Mouse (Mus musculus): ENCODE measurements around the gene Lhx9. TPM values are rescaled to one million over a fixed set of nuclear protein-coding genes. Genes with fewer than 3 reads are reported as not detected.

The Lhx9 gene
- total RNA-seq, 1 experiment, result 0.40 TPM

DNA sequence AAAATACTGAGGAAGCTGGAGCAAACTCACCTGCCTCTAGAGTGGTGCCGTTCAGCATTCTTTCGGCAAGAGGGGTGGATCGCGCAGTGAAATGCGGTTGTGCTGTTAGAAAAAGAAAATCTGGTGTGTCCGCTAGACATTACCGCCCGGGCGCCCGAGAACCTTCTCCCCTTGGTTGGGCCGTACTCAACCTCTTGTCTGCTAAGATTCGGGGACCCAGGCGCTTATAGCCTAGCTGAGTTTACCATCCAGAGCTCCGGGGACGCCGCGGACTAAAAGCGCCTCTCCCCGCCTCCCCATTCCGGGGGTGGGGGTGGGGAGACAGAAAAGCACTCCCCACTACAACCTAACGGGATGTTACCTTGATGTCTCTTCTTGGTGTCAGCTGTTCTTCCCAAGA is 1.2 kb downstream of the Lhx9 start:
- Histone ChIP-seq H3K4me1 (ENCODE audit: control insufficient read depth in 2 of 2, insufficient read depth in 2 of 2, low read length in 2 of 2, poor library complexity in 1 of 2) (peaks cover 0 to 3% of the 10 kb centered on the region in 2 experiments; a peak in 1 of 4 replicates), H3K36me3 (ENCODE audit: control insufficient read depth, insufficient read depth, low read length, poor library complexity, severe bottlenecking) (no peaks in the 10 kb centered on the region; the same call in 1 of the 2 replicates), H3K9ac (ENCODE audit: insufficient read depth, low read depth, low read length, poor library complexity, severe bottlenecking) (no peak overlapping the region), H3K27ac (ENCODE audit: insufficient read depth, low read depth, low read length, poor library complexity, severe bottlenecking) (no peak overlapping the region), H3K9me3 (ENCODE audit: control insufficient read depth, insufficient read depth, low read depth, low read length) (no peaks in the 10 kb centered on the region), H3K4me3 (ENCODE audit: insufficient read depth in 1 of 2, low read depth in 1 of 2, low read length in 2 of 2, poor library complexity in 1 of 2, severe bottlenecking in 1 of 2) (peak overlapping the region; percentile 22 to 40; a peak in 2 of 4 replicates)
- DNase-seq (ENCODE audit: low read depth, low spot score), result no peak
- TF ChIP-seq ZC3H11A (IDR thresholded peaks at IDR 0.05; ENCODE audit: borderline replicate concordance, low read depth, low read length) (no peak), ZNF384 (IDR thresholded peaks at IDR 0.05; ENCODE audit: low read depth, low read length) (no peak), HCFC1 (IDR thresholded peaks at IDR 0.05; ENCODE audit: borderline replicate concordance, insufficient read depth, low read length) (no peak), MAFK (IDR thresholded peaks at IDR 0.05; ENCODE audit: insufficient read depth, low read depth, low read length) (no peak), CHD2 (IDR thresholded peaks at IDR 0.05; ENCODE audit: low read depth, low read length) (no peak)
- in situ Hi-C loops (cut with MboI; ENCODE audit: low sequenced_read_pairs in 2 of 2, unreplicated experiment in 2 of 2), result loop anchor here in 1 of 2 experiments (25.0 kb wide), 1 partner anchor 315 kb away; no protein-coding TSS in a partner anchor

DNA sequence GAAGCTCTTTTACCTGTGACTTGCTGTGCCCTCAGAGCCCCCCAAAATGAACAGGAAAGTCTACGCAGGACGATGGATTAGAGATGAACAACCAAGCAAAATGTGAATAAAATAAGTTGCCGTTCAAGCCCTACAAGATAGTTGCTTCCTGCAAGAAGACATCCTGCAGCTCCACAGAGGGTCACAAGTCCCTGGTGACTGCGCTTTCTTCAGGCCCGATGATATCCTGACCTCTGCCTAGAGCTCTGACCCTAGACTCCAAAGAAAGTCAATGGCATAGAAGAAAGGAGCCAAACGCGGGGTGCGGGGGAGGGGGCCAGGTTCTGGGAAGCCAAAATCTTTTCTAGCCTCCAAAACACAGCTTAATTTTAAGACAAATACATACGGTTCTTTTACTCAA is 1.8 kb downstream of the Lhx9 start:
- in situ Hi-C loops (cut with MboI; ENCODE audit: low sequenced_read_pairs in 2 of 2, unreplicated experiment in 2 of 2), result loop anchor here in 1 of 2 experiments (25.0 kb wide), 1 partner anchor 316 kb away; no protein-coding TSS in a partner anchor
- Histone ChIP-seq H3K4me1 (ENCODE audit: control insufficient read depth in 2 of 2, insufficient read depth in 2 of 2, low read length in 2 of 2, poor library complexity in 1 of 2) (peaks cover 0 to 3% of the 10 kb centered on the region in 2 experiments; a peak in 1 of 4 replicates), H3K9ac (ENCODE audit: insufficient read depth, low read depth, low read length, poor library complexity, severe bottlenecking) (no peak overlapping the region)

GRCm38 (mm10) chr1:138846131-138846530 is 2.2 kb downstream of the Lhx9 start:
- no peak overlapping the region for H3K4me3 ChIP-seq (ENCODE audit: insufficient read depth in 1 of 2, low read depth in 1 of 2, low read length in 2 of 2, poor library complexity in 1 of 2, severe bottlenecking in 1 of 2)
- H3K9ac ChIP-seq (ENCODE audit: insufficient read depth, low read depth, low read length, poor library complexity, severe bottlenecking), result no peak overlapping the region
- no peak for DNase-seq (ENCODE audit: low read depth, low spot score)
- in situ Hi-C loops (cut with MboI; ENCODE audit: low sequenced_read_pairs in 2 of 2, unreplicated experiment in 2 of 2), result loop anchor here in 1 of 2 experiments (25.0 kb wide), 1 partner anchor 316 kb away; no protein-coding TSS in a partner anchor
- H3K36me3 ChIP-seq (ENCODE audit: control insufficient read depth, insufficient read depth, low read length, poor library complexity, severe bottlenecking), result no peaks in the 10 kb centered on the region
- no peaks in the 10 kb centered on the region for H3K9me3 ChIP-seq (ENCODE audit: control insufficient read depth, insufficient read depth, low read depth, low read length)
- H3K27ac ChIP-seq (ENCODE audit: insufficient read depth, low read depth, low read length, poor library complexity, severe bottlenecking), result no peak overlapping the region
- TF ChIP-seq ZNF384 (IDR thresholded peaks at IDR 0.05; ENCODE audit: low read depth, low read length), result no peak
- no peak for TF ChIP-seq HCFC1 (IDR thresholded peaks at IDR 0.05; ENCODE audit: borderline replicate concordance, insufficient read depth, low read length)
- TF ChIP-seq CHD2 (IDR thresholded peaks at IDR 0.05; ENCODE audit: low read depth, low read length), result no peak
- no peak for TF ChIP-seq MAFK (IDR thresholded peaks at IDR 0.05; ENCODE audit: insufficient read depth, low read depth, low read length)
- no peak for TF ChIP-seq ZC3H11A (IDR thresholded peaks at IDR 0.05; ENCODE audit: borderline replicate concordance, low read depth, low read length)
- peaks cover 0 to 3% of the 10 kb centered on the region in 2 experiments; a peak in 1 of 4 replicates for H3K4me1 ChIP-seq (ENCODE audit: control insufficient read depth in 2 of 2, insufficient read depth in 2 of 2, low read length in 2 of 2, poor library complexity in 1 of 2)

More for the DNA sequence above, 1.8 kb downstream of the Lhx9 start:
- no peaks in the 10 kb centered on the region for H3K9me3 ChIP-seq (ENCODE audit: control insufficient read depth, insufficient read depth, low read depth, low read length)
- TF ChIP-seq ZC3H11A (IDR thresholded peaks at IDR 0.05; ENCODE audit: borderline replicate concordance, low read depth, low read length), result no peak
- TF ChIP-seq HCFC1 (IDR thresholded peaks at IDR 0.05; ENCODE audit: borderline replicate concordance, insufficient read depth, low read length), result no peak
- no peak for TF ChIP-seq MAFK (IDR thresholded peaks at IDR 0.05; ENCODE audit: insufficient read depth, low read depth, low read length)
- TF ChIP-seq ZNF384 (IDR thresholded peaks at IDR 0.05; ENCODE audit: low read depth, low read length), result no peak
- no peak for TF ChIP-seq CHD2 (IDR thresholded peaks at IDR 0.05; ENCODE audit: low read depth, low read length)
- no peaks in the 10 kb centered on the region; the same call in 1 of the 2 replicates for H3K36me3 ChIP-seq (ENCODE audit: control insufficient read depth, insufficient read depth, low read length, poor library complexity, severe bottlenecking)
- H3K4me3 ChIP-seq (ENCODE audit: insufficient read depth in 1 of 2, low read depth in 1 of 2, low read length in 2 of 2, poor library complexity in 1 of 2, severe bottlenecking in 1 of 2), result no peak overlapping the region
- H3K27ac ChIP-seq (ENCODE audit: insufficient read depth, low read depth, low read length, poor library complexity, severe bottlenecking), result no peak overlapping the region
- DNase-seq (ENCODE audit: low read depth, low spot score), result no peak

DNA sequence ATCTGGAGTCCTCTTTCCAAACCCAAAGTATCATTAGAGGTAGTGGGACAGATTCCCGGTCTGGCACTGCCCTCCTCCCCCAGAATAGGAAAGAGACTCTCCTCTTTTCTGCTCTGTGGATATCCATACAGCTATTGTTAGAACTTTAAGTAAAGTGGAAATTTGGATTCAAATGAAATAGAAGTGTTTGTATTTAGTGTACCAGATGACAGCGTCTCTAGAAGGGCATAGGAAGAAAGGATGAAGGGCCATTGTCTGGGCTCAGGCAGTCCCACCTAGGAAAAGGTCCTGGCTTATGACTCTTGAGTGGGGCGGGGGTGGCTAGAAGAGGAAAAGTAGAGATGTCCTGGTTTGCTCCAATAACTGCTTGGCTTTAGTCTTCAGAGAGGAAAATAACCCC is 2.9 kb downstream of the Lhx9 start:
- Histone ChIP-seq H3K4me1 (ENCODE audit: control insufficient read depth in 2 of 2, insufficient read depth in 2 of 2, low read length in 2 of 2, poor library complexity in 1 of 2) (peaks cover 0 to 3% of the 10 kb centered on the region in 2 experiments; a peak in 1 of 4 replicates), H3K36me3 (ENCODE audit: control insufficient read depth, insufficient read depth, low read length, poor library complexity, severe bottlenecking) (no peaks in the 10 kb centered on the region), H3K27ac (ENCODE audit: insufficient read depth, low read depth, low read length, poor library complexity, severe bottlenecking) (no peak overlapping the region), H3K4me3 (ENCODE audit: insufficient read depth in 1 of 2, low read depth in 1 of 2, low read length in 2 of 2, poor library complexity in 1 of 2, severe bottlenecking in 1 of 2) (no peak overlapping the region), H3K9me3 (ENCODE audit: control insufficient read depth, insufficient read depth, low read depth, low read length) (no peaks in the 10 kb centered on the region), H3K9ac (ENCODE audit: insufficient read depth, low read depth, low read length, poor library complexity, severe bottlenecking) (no peak overlapping the region)
- in situ Hi-C loops (cut with MboI; ENCODE audit: low sequenced_read_pairs in 2 of 2, unreplicated experiment in 2 of 2), result loop anchor here in 1 of 2 experiments (25.0 kb wide), 1 partner anchor 317 kb away; no protein-coding TSS in a partner anchor
- no peak for DNase-seq (ENCODE audit: low read depth, low spot score)
- TF ChIP-seq ZC3H11A (IDR thresholded peaks at IDR 0.05; ENCODE audit: borderline replicate concordance, low read depth, low read length) (no peak), MAFK (IDR thresholded peaks at IDR 0.05; ENCODE audit: insufficient read depth, low read depth, low read length) (no peak), ZNF384 (IDR thresholded peaks at IDR 0.05; ENCODE audit: low read depth, low read length) (no peak)

Data from ES-E14 (cell line).